Mouse (Mus musculus) erythroblast, embryonic 14.5 days (primary cell): ENCODE data around the gene Vps33b. TPM values are rescaled to one million over a fixed set of nuclear protein-coding genes. Genes with fewer than 3 reads are reported as not detected.
A peak's percentile ranks its signal among the peaks of the same experiment; 100 is the strongest.
"Not testable (repeated sequence)": the region's sequence is repeated elsewhere in the genome, so short reads cannot be mapped to it uniquely, and the experiment has no call there.

Source experiments
- H3K27me3 ChIP-seq: 2 replicates; pipeline ENCODE4 v1.6.1; 2012; ENCODE audit warnings: inconsistent platforms; ENCODE audit not compliant: control insufficient read depth
- H3K36me3 ChIP-seq: 2 replicates; pipeline ENCODE4 v1.6.1; 2012; ENCODE audit warnings: mild to moderate bottlenecking, inconsistent platforms; ENCODE audit not compliant: control insufficient read depth
- H3K4me1 ChIP-seq: 2 replicates; pipeline ENCODE4 v1.6.1; 2012; ENCODE audit warnings: inconsistent platforms; ENCODE audit not compliant: control insufficient read depth
- H3K4me3 ChIP-seq: replicated peaks from 2 replicates; pipeline ENCODE3; 2012; ENCODE audit warnings: moderate library complexity, mild to moderate bottlenecking, inconsistent platforms
- H3K9me3 ChIP-seq: 2 replicates; pipeline ENCODE4 v1.6.1; 2012; ENCODE audit warnings: low read length, inconsistent platforms, mixed read lengths; ENCODE audit not compliant: control insufficient read depth
- GATA1 ChIP-seq: IDR thresholded peaks from 2 replicates; pipeline ENCODE4 v1.6.1; 2012; ENCODE audit warnings: low read length, inconsistent platforms, mixed read lengths
- TAL1 ChIP-seq: IDR thresholded peaks from 3 replicates; pipeline ENCODE4 v1.6.1; 2012; ENCODE audit warnings: low read length, inconsistent platforms, mixed read lengths
- polyA plus RNA-seq: library from polyadenylated mRNA; stranded (reverse); fragments of >175 nt; gene quantifications from 2 replicates; pipeline ENCODE4 v1.2.3, GENCODE M21; 2012

Gene Vps33b
- polyA plus RNA-seq, 1 experiment, result 0.14 TPM

GRCm38 (mm10) chr7:80324043-80324815 lies 54.8 kb downstream of the Vps33b start, which contains the start of gene Rccd1:
Gene Rccd1, minus strand, starts transcription at chr7:80324454.
- Histone ChIP-seq H3K9me3 (no peaks in the 10 kb centered on the region), H3K36me3 (peaks cover 61% of the 10 kb centered on the region), H3K4me3 (peak within 1 kb of the TSS; percentile 69), H3K27me3 (no peaks in the 10 kb centered on the region), H3K4me1 (peaks cover 30% of the 10 kb centered on the region)
- TF ChIP-seq TAL1 (no peak), GATA1 (no peak)

- H3K4me3 ChIP-seq, H3K27me3 ChIP-seq, H3K9me3 ChIP-seq: not testable (repeated sequence)
- peaks cover 61% of the 10 kb centered on the region for H3K36me3 ChIP-seq
- H3K4me1 ChIP-seq, result peaks cover 30% of the 10 kb centered on the region
These were observed 55.3 kb downstream of the Vps33b start for GRCm38 (mm10) chr7:80324816-80325119.

GRCm38 (mm10) chr7:80325292-80325868 lies 55.9 kb downstream of the Vps33b start:
- TF ChIP-seq TAL1, result no peak
- TF ChIP-seq GATA1, result no peak
- H3K36me3 ChIP-seq, result peaks cover 58% of the 10 kb centered on the region
- no peaks in the 10 kb centered on the region for H3K9me3 ChIP-seq
- no peak overlapping the region for H3K4me3 ChIP-seq
- peaks cover 30% of the 10 kb centered on the region for H3K4me1 ChIP-seq
- no peaks in the 10 kb centered on the region for H3K27me3 ChIP-seq

- TF ChIP-seq TAL1 (no peak), GATA1 (no peak)
- Histone ChIP-seq H3K4me3 (no peak overlapping the region), H3K27me3 (no peaks in the 10 kb centered on the region), H3K9me3 (no peaks in the 10 kb centered on the region), H3K36me3 (peaks cover 58% of the 10 kb centered on the region), H3K4me1 (peaks cover 27% of the 10 kb centered on the region)
These were observed 56.6 kb downstream of the Vps33b start for GRCm38 (mm10) chr7:80326076-80326475.

- H3K9me3 ChIP-seq, result peaks cover 8% of the 10 kb centered on the region
- H3K4me3 ChIP-seq, result no peak overlapping the region
- H3K36me3 ChIP-seq, result peaks cover 90% of the 10 kb centered on the region
- no peak for TF ChIP-seq GATA1
- H3K4me1 ChIP-seq, result peaks cover 5% of the 10 kb centered on the region
- no peaks in the 10 kb centered on the region for H3K27me3 ChIP-seq
These were observed 60.8 kb downstream of the Vps33b start for GRCm38 (mm10) chr7:80330278-80330677.

- peaks cover 90% of the 10 kb centered on the region for H3K36me3 ChIP-seq
- TF ChIP-seq TAL1, result no peak
- TF ChIP-seq GATA1, result no peak
- H3K9me3 ChIP-seq, result peaks cover 8% of the 10 kb centered on the region
- no peaks in the 10 kb centered on the region for H3K4me1 ChIP-seq
- H3K4me3 ChIP-seq, result no peak overlapping the region
- no peaks in the 10 kb centered on the region for H3K27me3 ChIP-seq
These were observed 62.0 kb downstream of the Vps33b start for GRCm38 (mm10) chr7:80331433-80331832.

- Histone ChIP-seq H3K9me3 (peaks cover 8% of the 10 kb centered on the region), H3K36me3 (peaks cover 76% of the 10 kb centered on the region), H3K4me1 (peaks cover 19% of the 10 kb centered on the region), H3K4me3 (no peak overlapping the region), H3K27me3 (no peaks in the 10 kb centered on the region)
- TF ChIP-seq TAL1 (no peak), GATA1 (no peak)
These were observed 65.4 kb downstream of the Vps33b start for GRCm38 (mm10) chr7:80334848-80335247.

- H3K9me3 ChIP-seq, result peaks cover 8% of the 10 kb centered on the region
- TF ChIP-seq TAL1 (no peak), GATA1 (no peak)
- peaks cover 57% of the 10 kb centered on the region for H3K36me3 ChIP-seq
- no peaks in the 10 kb centered on the region for H3K27me3 ChIP-seq
- H3K4me1 ChIP-seq, result peaks cover 37% of the 10 kb centered on the region
- no peak overlapping the region for H3K4me3 ChIP-seq
These were observed 67.5 kb downstream of the Vps33b start for GRCm38 (mm10) chr7:80336932-80337331.

- Histone ChIP-seq H3K4me3 (peak overlapping the region; percentile 71), H3K27me3 (no peaks in the 10 kb centered on the region), H3K36me3 (peaks cover 35% of the 10 kb centered on the region), H3K9me3 (no peaks in the 10 kb centered on the region), H3K4me1 (peaks cover 56% of the 10 kb centered on the region)
- TF ChIP-seq TAL1, result no peak
- TF ChIP-seq GATA1, result no peak
These were observed 69.9 kb downstream of the Vps33b start for GRCm38 (mm10) chr7:80339371-80339770.
